Mouse (Mus musculus) heart, embryonic 13.5 days (tissue): ENCODE measurements around the gene Ccdc170. TPM values are rescaled to one million over a fixed set of nuclear protein-coding genes. Genes with fewer than 3 reads are reported as not detected.
A peak's percentile ranks its signal among the peaks of the same experiment; 100 is the strongest.
"Not testable (repeated sequence)": the region's sequence is repeated elsewhere in the genome, so short reads cannot be mapped to it uniquely, and the experiment has no call there.

Experiments used
- ATAC-seq: fragments of 200-750 bp; cut with Nextera tagmentation; 2 replicates; pipeline ENCODE4 v1.8.0; 2017; ENCODE audit warnings: moderate TSS enrichment; ENCODE audit not compliant: insufficient number of reproducible peaks, low FRiP score, low TSS enrichment; ENCODE audit errors: extremely low read depth
- H3K27ac ChIP-seq: fragments of 300-500 bp; sonication (generic); replicated peaks from 2 replicates; pipeline ENCODE4 v1.5.1; 2015; ENCODE audit warnings: moderate library complexity, mild to moderate bottlenecking, inconsistent platforms
- H3K27me3 ChIP-seq: fragments of 300-500 bp; sonication (generic); replicated peaks from 2 replicates; pipeline ENCODE4 v1.6.1; 2015; ENCODE audit warnings: mild to moderate bottlenecking, inconsistent platforms
- H3K36me3 ChIP-seq: fragments of 300-500 bp; sonication (generic); 2 replicates; pipeline ENCODE4 v1.6.1; 2015; ENCODE audit warnings: mild to moderate bottlenecking, inconsistent platforms
- H3K4me1 ChIP-seq: fragments of 300-500 bp; sonication (generic); 2 replicates; pipeline ENCODE4 v1.6.1; 2015; ENCODE audit warnings: inconsistent platforms
- H3K4me2 ChIP-seq: fragments of 300-500 bp; sonication (generic); 2 replicates; pipeline ENCODE4 v1.6.1; 2015; ENCODE audit warnings: inconsistent platforms, mild to moderate bottlenecking, moderate library complexity
- H3K4me3 ChIP-seq: fragments of 300-500 bp; sonication (generic); 2 replicates; pipeline ENCODE4 v1.5.1; 2015; ENCODE audit warnings: moderate library complexity, mild to moderate bottlenecking, inconsistent platforms
- H3K9ac ChIP-seq: fragments of 300-500 bp; sonication (generic); 2 replicates; pipeline ENCODE4 v1.6.1; 2015; ENCODE audit warnings: inconsistent platforms, mild to moderate bottlenecking, moderate library complexity
- H3K9me3 ChIP-seq: fragments of 300-500 bp; sonication (generic); 2 replicates; pipeline ENCODE4 v1.6.1; 2016; ENCODE audit warnings: inconsistent platforms
- WGBS: fragments of 180-500 bp; shearing (Covaris S2); methylation state at CpG from one replicate; pipeline ENCODE4 v1.1.7; 2015; ENCODE audit warnings: mixed read lengths; 5-methylcytosine and 5-hydroxymethylcytosine counted together
- polyA plus RNA-seq: library from polyadenylated mRNA; unstranded; fragments of >200 nt; fragmentation: Nextera tagmentation; extraction: Ambion mirVana; gene quantifications from 2 replicates; pipeline ENCODE4 v1.2.1, GENCODE M21; 2015

The Ccdc170 gene
- polyA plus RNA-seq, 1 experiment from 2014 or later: not detected

GRCm38 (mm10) chr10:4601612-4602011, 119.3 kb downstream of the Ccdc170 start:
- H3K4me2 ChIP-seq, H3K4me3 ChIP-seq, ATAC-seq: not testable (repeated sequence)

GRCm38 (mm10) chr10:4602466-4602865, 120.2 kb downstream of the Ccdc170 start:
- H3K36me3 ChIP-seq: no peaks in the 10 kb centered on the region
- H3K27ac ChIP-seq: no peak overlapping the region
- no peaks in the 10 kb centered on the region for H3K4me1 ChIP-seq
- no peak overlapping the region for H3K9ac ChIP-seq
- no peak overlapping the region for H3K4me3 ChIP-seq
- H3K4me2 ChIP-seq: no peak overlapping the region
- 68% methylated on average over 4 of the region's 4 CpGs for WGBS
- ATAC-seq: no peak
- no peaks in the 10 kb centered on the region for H3K27me3 ChIP-seq
- H3K9me3 ChIP-seq: peaks cover 7% of the 10 kb centered on the region; the same call in 1 of the 2 replicates

More at GRCm38 (mm10) chr10:4601612-4602011, 119.3 kb downstream of the Ccdc170 start:
- not testable (repeated sequence) for H3K36me3 ChIP-seq, H3K9ac ChIP-seq, H3K27me3 ChIP-seq, H3K9me3 ChIP-seq, H3K4me1 ChIP-seq, H3K27ac ChIP-seq

GRCm38 (mm10) chr10:4604527-4605209, 122.4 kb downstream of the Ccdc170 start:
- no peaks in the 10 kb centered on the region for H3K4me1 ChIP-seq
- H3K4me2 ChIP-seq: no peak overlapping the region
- H3K9me3 ChIP-seq: peaks cover 7% of the 10 kb centered on the region; the same call in 1 of the 2 replicates
- WGBS: 65% methylated on average over 4 of the region's 4 CpGs
- no peak overlapping the region for H3K27ac ChIP-seq
- H3K4me3 ChIP-seq: no peak overlapping the region
- no peak overlapping the region for H3K9ac ChIP-seq
- H3K36me3 ChIP-seq: no peaks in the 10 kb centered on the region
- H3K27me3 ChIP-seq: no peaks in the 10 kb centered on the region
- ATAC-seq: no peak

- no peaks in the 10 kb centered on the region for H3K27me3 ChIP-seq
- H3K4me2 ChIP-seq: no peak overlapping the region
- no peak overlapping the region for H3K27ac ChIP-seq
- H3K36me3 ChIP-seq: no peaks in the 10 kb centered on the region
- no peak for ATAC-seq
- H3K9me3 ChIP-seq: peaks cover 7% of the 10 kb centered on the region; the same call in 1 of the 2 replicates
- H3K4me1 ChIP-seq: peaks cover 11% of the 10 kb centered on the region; the same call in 1 of the 2 replicates
- no peak overlapping the region for H3K9ac ChIP-seq
- WGBS: 68% methylated on average over 2 of the region's 2 CpGs
- no peak overlapping the region for H3K4me3 ChIP-seq
These were observed 127.9 kb downstream of the Ccdc170 start for GRCm38 (mm10) chr10:4610234-4610633.

- 40% methylated on average over 13 of the region's 13 CpGs for WGBS
- no peak for ATAC-seq
- Histone ChIP-seq H3K4me1 (peaks cover 11% of the 10 kb centered on the region; the same call in 1 of the 2 replicates), H3K4me3 (peak within 1 kb of the TSS; percentile 38), H3K4me2 (peak within 1 kb of the TSS; percentile 61), H3K27ac (no peak within 1 kb of the TSS), H3K36me3 (no peaks in the 10 kb centered on the region), H3K9ac (peak within 1 kb of the TSS; percentile 47; the same call in 1 of the 2 replicates), H3K27me3 (no peaks in the 10 kb centered on the region), H3K9me3 (peaks cover 7% of the 10 kb centered on the region; the same call in 1 of the 2 replicates)
These were observed 129.3 kb downstream of the Ccdc170 start, which contains the start of gene Esr1 for GRCm38 (mm10) chr10:4611386-4612155. Esr1 (plus strand) TSS chr10:4611593.

Other genes with a start within 250 kb of the Ccdc170 start
- gene Akap12, start 216.1 kb upstream of the Ccdc170 start, polyA plus RNA-seq: 35.3 and 42.6 TPM in 2 replicates
- 10.2 and 10.5 TPM in 2 replicates for gene Zbtb2, start 94.4 kb upstream of the Ccdc170 start, polyA plus RNA-seq
- 70.5 and 84.8 TPM in 2 replicates for gene Rmnd1, start 50.1 kb upstream of the Ccdc170 start, polyA plus RNA-seq
- 15.2 and 15.7 TPM in 2 replicates for gene Armt1, start 50.0 kb upstream of the Ccdc170 start, polyA plus RNA-seq
- gene Esr1, start 129.1 kb downstream of the Ccdc170 start, polyA plus RNA-seq: 0.51 and 0.74 TPM in 2 replicates